Mouse (Mus musculus) fat pad, adult 2 months (tissue): ENCODE data around the gene Tgoln1.

Experiments
- DNase-seq: peaks from one replicate; pipeline ENCODE4 v3.0.0-alpha.2; 2011; ENCODE audit warnings: low read depth, low spot score; ENCODE audit errors: extremely low read depth

The Tgoln1 gene

DNA sequence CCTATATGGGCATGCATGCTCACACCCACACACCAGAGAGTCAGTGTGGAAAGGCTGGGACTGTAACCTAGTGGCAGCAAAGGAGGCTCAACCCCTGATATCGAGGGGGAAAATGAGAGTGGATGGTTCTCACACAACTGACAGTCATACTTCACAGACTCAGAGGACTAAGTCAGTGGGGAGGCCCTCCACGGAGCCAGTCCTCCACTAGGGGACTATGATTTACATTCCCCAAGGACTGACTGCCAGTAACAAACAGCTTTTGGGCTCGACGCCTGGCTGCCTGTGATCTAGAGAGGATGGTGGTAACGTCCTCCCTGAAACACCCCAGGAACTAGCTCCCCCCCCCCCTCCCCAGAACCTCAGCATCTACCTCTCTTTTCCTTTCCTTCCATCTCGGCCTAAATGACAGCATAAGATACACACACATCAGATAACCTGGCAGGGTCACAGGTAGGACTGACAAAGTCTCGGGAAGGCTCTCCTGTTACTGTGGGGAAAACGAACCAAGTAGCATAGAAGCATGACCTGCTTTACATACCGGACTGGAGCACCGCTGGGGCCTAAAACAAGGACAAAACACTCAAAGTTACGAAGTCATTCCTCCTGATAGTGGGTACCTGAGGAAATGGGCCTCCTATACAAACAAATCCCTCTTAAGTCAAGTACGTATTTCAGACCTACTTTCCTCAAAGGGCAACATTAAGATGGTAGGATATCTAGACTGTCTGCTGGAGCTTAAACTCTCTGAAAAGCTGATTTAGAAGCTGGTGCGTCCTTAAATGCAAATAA, 19.5 kb downstream of the Tgoln1 start:
- DNase-seq, result no peak

DNA sequence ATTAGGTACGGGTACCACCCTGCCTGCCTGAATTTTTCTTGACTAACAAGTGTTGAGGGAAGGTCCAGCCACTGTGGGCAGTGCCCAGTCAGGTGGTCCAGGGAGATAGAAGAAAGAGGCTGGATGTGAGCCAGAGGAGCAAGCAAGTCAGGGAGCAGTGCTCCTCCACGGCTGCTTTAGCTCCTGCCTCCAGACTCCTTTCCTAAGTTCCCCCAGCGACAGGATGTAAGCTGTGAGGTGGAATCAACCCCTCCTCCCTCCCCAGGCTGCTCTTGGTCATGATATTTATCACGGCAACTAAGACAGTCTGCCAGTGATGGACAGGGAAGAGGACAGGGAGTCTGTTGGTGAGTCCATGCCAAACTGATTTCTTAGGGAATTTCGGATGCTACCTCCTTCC, 22.9 kb downstream of the Tgoln1 start:
- no peak for DNase-seq

DNA sequence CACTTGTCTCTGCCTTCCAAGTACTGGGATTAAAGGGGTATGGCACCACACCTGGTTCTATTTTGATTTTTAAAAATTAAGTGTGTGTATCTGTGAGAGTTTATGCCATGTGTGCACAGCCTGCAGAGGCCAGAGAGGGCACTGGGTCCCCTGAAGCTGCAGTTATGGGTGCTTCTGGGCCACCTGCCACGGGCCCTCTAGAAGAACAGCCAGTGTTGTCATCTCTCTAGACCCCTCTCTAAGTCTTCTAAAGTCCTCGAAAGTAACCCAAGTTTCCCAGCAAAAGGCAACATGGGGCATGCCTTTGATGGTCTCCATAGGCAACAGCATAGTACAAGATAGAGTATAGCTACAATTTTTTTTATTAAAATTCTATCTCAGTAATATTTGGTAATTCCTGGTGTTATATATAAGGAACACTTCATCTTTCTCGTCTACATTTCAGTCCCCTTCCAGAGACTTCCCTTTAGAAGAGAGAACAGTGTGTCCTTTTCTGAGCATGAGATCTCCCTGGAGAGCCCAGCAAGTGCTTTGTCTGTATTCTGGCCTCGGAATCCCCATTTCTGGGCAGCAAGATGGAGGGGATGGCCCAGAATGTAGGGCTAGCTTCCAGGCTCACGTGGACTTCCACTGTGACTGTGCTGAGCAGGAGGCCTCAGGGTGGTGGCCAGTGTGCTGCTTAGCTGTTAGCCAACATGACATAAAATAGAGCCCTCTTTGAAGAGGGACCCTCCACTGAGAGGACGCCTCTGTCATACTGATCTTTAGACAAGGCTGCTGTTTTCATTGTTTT, 23.6 kb downstream of the Tgoln1 start:
- DNase-seq, result no peak

DNA sequence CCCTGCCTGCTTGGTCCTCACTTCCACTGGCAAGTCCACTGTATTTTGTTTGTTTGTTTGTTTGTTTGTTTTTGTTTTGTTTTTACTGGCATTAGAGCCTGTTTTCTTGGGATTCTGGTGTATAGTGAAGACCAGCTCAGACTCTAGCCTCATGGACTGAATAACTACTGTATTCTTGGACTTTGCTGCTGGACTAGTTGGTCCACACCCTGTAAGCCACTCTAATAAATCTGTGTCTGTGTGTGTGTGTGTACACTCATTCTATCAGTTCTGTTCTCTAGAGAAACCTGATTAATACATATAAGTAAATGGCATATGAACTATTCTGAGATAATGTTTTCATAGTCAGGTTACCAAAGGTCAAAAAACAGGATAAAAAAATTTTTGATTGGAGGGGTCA, 26.7 kb downstream of the Tgoln1 start:
- DNase-seq, result no peak

DNA sequence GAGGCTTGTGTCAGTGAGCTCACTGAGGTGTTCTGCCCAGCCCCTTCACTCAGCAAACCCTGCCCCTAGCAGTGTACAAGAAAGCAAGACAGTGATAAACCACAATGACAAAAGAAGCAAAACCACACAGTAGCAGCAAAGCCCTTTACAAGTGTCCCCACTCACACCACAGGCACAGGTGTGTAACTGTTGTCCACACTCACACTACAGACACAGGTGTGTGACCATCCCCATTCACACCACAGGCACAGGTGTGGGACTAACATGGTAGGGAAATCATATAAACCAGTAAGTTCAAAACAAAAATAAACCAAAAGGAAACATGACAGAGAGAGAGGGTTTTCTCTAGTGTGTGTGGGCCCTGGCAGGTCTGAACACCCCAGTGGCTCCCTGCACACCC, 28.5 kb downstream of the Tgoln1 start:
- no peak for DNase-seq

DNA sequence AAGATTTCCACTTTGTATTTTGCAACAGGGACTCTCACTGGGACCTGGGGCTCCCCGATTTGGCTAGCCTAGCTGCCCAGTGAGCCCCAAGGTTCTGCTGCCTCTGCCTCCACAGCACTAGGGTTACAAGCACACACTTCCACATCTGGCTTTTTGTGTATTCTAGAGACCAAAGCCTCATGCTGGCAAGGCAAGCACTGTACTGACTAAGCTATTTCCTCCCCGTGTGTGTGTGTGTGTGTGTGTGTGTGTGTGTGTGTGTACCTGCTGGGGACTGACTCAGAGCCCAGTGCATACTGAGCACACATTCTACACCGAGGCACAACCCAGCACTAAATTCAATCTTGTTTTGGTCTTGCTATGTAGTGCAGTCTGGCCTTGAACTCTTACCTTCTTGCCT, 30.1 kb downstream of the Tgoln1 start:
- no peak for DNase-seq

DNA sequence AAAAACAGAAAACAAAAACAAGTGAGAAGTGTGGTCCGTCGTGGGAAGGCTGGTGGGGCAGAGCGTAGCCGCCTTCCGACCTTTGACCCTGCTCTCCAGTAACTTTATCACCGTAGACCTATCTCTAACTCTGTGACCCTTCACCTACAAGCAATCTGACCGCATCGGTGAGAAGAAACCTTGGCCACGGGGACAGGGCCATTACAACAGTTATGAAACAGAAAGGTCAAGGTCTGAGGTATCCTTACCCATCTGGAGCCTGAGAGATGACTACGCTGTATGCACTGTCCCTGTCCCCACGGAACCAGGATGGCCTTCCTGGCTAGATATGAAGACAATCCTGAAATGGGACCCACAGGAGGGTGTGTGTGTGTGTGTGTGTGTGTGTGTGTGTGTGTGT, 32.6 kb downstream of the Tgoln1 start:
- no peak for DNase-seq

DNA sequence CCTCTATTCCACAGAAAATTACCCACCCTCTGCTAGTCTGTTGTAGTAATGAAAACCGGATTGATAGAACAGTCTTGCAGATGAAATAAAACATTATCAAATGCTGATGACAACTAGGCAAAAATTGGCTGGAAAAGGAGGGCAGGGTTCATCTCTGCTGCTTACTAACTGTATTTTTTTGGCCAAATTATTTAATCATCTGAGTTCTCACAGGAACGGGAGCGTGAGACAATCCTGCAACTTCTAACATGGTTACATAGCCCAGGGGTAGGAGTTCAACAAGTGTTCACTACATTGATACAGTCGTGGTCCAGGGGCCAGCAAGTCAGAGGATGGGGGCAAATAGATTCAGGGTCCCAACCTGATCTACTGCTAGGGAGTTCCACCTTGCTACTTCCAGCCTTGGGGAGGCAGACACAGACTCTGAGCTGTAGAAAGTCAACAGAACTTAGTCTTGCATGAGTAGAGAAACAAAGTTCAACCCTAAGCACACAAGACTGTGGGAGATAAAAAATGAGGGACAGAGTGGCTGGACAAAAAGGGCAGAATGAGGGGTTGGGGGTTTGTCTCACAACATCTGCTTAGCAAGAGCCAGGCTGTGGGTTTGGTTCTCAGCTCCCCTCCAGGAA, 33.5 kb downstream of the Tgoln1 start:
- DNase-seq, result no peak

DNA sequence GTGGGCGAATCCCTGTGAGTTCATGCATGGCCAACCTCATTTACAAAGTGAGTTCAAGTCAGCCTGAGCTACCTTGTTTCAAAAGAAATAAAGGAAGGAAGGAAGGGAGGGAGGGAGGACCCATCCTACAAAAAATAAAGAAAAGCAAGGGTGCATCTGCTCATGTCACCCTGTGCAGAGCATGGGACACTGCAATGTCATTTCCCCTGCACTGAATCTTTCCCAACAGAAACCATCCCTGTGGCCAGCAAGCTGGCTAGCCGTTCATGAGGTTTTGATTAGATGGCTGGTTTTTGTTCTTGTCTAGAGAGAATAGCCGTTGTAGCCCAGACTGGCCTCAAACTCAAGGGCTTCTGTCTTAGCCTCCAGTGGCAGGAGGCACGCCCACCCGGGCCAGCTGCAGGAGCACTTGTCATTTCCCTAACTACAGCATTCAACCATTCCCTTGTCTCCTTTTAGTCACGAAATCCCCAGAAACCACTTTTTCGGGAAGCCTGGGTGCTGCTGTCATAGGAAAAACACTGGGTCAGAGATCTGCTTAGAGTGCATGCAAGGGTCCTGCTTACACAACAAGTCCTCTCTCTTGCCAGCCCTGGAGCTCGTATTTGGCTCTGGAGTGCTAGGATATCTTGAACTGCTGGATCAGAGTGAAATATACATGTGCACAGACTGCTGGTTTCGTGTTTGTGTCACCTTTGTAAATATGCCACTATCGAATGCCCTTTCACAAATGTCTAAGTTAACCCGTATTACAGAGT, 35.0 kb downstream of the Tgoln1 start:
- no peak for DNase-seq

DNA sequence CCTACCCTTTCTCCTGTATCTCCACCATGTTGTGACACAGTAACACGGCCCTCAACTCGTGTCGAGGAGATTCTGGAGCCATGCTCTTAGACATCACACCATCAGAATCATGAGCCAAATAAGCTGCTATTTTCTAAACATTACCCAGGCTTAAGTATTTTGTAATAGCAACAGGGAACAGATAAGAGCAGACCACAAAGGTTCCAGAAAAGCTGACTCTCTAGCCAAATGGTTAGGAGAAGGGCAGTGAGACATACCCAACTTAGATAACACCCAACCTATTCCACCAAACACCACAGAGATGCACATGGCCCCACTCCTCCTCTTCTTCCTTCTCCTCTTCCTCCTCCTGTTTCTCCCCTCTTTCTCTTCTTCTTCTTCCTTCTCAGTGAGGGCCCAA, 40.8 kb downstream of the Tgoln1 start:
- DNase-seq, result no peak

DNA sequence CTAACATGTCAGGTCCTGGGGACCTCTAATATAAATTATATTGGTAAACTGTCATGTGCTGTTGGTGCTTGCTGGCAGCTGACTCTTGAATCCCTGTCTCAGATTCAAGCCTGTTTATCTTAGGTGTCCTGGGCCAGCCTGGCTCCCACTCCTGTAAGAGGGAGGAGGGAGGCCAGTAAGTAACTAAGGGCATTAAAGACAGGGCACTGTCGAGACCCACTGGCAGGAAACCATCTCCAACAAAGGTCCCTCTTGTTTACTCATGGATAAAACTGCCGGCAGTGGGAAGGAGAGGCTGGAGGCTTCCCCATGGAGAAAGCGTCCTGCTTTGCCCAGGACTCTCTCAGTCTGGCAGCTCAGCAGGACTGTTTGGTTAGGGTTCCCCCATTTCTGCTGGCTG, 45.0 kb downstream of the Tgoln1 start:
- DNase-seq, result no peak

DNA sequence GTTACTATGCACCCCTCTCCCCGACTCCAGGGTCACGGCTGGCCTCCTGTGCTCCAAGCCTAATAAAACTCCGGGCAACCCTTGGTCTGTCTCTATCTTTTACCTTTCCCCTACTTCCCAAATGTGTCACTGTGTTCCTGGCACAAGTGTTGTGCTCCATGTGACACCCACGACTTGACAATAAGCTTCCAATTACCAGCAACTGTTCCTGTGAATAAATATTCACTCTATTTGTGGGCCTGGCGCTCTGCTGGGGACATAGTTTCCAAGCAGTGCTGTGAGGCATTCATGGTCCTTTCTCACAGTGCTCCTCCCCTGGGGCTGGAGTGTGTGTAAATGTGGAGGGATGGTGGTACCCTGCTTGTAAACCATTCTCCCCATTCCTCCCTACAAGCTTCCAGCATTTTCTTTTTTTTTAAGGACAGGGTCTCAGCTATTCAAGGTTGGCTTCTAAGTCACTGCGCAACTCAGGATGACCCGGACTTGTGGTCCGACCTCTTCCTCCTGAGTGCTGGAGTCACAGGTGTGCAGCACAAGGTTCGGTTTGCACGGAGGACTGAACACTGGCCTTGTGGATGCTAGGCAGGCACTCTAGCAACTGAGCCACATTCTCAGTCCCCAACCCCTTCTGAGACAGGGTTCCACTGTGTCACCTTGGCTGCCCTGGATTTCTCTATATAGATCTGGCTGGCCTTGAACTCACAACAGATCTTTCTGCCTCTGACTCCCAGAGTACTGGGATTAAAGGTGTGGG, 46.0 kb downstream of the Tgoln1 start:
- no peak for DNase-seq

DNA sequence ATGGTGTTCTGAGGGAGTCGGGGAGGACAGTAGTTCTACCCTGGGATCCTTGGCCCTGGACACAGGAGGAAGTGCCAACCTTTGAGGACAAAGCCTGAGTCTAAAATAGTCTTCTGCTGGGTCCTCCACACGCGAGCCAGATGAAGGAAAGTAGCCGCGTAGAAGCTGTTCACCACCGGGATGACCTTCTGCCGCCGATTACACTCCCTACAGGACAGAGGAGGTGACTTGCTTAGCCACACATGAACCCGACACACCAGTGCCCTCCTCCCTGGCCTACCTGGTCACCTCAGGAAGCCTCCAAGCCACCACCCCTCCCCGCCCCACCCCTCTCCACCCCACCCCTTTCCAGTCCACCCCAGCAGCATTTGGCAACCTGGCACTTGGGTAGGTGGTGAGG, 48.1 kb downstream of the Tgoln1 start:
- no peak for DNase-seq

DNA sequence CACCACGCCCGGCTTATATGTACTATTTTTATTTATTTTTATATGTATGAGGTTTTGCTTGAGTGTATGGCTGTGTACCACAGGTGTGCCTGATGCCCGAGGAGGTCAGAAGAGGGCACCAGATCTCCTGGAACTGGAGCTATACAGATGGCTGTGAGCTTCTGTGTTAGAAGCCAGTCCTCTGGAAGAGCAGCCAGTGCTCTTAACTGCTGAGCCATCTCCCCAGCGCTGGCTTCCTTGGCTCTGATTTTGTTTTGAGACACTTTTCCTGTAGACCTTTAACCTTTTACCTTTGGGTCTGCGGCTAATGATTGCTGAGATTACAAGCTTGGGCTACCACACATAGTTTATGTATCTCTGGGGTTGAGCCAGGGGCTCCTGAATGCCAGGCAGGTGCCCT, 49.3 kb downstream of the Tgoln1 start:
- DNase-seq, result no peak

DNA sequence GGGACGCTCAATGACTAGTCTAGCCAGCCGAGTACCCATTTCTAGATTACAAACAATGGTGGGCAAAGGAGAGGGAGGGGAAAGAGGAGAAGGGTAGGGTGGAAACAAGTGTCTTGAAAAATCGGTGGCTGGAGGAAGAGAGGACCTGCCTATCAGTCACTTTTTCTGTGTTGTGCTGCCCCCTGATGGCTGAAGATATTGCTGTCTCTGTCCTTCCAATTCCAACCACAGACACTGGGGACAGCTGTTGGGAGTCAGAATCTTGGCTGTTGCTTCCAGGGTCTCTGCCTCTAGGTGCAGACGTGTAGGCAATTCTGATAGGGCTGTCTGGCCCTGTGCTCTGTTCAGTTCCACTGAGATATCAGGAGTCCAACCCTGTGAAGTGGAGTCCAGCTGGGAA, 50.8 kb downstream of the Tgoln1 start:
- no peak for DNase-seq

DNA sequence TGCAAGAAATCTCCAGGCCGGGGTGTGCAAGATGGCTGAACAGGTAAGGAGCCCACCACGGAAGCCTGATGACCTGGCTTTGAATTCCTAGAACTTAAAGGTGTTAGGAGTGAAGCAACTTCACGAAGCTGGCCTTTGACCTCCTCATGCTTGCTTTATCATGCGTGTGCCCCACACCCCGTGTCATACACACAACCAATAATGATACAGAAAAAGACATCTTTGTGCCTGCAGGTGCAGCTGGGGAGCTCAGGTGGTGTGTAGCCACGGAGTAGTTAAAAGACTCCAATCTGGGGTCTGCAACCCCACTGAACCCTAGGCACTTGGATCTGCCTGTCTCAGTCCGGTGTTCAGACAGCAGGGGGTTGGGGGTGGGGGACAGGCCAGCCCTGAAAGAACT, 51.3 kb downstream of the Tgoln1 start:
- no peak for DNase-seq

DNA sequence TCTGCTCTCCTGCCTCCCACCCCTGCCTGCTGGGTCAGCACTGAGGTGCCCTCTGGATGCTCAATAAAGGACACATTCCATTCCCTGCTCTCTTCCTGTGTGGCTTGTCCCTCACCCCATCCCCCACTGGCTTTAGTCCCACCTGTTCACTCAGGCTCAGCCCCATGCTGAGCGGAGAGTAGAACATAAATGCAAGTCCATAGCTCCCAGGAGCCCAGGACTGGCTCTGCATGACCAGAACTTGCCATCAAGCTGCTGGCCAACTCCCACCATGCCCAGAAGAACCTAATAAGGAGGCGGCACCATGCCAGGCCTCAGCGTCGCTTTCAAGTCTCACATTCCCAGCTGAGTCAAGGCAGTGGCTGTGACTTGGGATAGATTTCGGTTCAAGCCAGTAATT, 53.9 kb downstream of the Tgoln1 start:
- no peak for DNase-seq

DNA sequence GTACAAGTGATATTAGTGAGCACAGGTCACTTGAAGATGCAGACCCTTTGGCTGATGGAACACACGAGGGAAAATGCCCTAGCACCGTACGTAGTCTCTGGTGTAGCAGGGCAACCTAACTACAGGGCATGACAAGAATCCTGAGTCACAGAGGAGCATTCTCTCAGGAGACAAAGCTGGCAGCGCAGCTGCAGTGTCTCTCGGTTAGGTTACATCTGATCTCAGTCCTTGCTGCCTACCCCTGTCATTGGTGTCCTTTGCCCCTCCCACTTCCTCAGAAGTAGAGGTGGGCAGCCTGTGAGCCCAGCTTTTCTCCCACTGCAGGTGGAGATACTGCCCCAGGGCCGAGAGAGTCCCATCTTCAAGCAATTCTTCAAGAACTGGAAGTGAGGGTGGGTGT, 54.3 kb downstream of the Tgoln1 start:
- DNase-seq, result no peak

DNA sequence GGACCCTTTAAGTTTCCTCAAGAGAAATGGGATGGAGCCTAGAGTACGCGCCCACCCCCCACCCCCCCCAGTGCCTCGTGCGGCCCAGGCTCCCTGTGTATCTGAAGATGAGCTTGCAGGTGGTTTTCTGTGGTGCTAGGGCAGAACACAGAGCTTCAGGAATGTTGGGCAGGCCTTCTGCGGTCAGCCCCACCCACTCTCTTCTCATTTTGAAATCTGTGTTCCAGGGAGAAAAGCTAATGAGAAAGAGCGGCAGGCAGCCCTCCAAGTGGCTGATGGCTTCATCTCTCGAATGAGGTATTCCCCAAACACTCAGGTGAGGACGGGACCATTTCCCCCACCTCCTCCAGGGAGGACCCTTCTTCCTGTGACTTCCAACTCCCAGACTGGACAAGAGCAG, 56.0 kb downstream of the Tgoln1 start:
- no peak for DNase-seq
